Mouse (Mus musculus): ENCODE measurements at regions not wholly inside any gene's neighbourhood (a gene's known extent, or its start where the extent isn't known, plus 50 kb on each side); places are given as distances from the start of the nearest gene placed in this dataset.
"Not testable (repeated sequence)": the region's sequence is repeated elsewhere in the genome, so short reads cannot be mapped to it uniquely, and the experiment has no call there.

GRCm38 (mm10) chr17:94866630-94867029 is 116.8 kb upstream of the Mettl4 start:
- no peak for DNase-seq

- DNase-seq: peak; percentile 72
Observed at GRCm38 (mm10) chr17:94864531-94865318, 114.9 kb upstream of the Mettl4 start.

GRCm38 (mm10) chr17:94854698-94855097 is 104.9 kb upstream of the Mettl4 start:
- DNase-seq: not testable (repeated sequence)

DNA sequence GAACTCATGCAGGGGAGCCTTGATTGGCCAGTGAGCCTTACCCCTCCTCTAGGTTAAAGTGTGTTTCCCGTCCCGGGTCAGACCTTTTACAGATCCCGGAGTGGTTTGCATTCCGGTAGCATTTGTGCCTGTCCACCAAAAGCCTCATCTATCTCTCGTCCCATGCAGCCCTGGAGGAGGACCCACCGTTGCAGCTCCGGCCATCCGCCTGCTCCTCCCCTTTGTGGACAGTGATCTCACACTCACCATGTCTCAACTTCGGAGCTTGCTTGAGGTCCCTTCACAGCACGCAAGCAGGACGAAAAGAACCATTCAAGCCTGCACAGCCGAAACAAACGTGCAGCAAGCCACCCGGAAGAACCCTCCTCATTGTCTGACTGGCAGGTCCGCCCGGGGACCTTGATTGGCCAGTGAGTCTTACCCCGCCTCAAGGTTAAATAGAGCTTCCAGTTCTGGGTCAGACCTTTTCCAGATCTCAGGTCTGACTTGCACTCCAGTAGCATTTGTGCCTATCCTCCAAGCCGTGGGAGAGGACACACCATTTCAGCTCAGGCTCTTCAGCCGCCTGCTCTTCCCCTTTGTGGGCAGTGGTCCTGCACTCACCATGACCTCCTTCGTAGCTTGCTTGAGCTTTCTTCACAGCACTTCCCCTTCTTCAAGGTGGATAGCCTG is 84.8 kb upstream of the Mettl4 start:
- DNase-seq: peak; percentile 84

DNA sequence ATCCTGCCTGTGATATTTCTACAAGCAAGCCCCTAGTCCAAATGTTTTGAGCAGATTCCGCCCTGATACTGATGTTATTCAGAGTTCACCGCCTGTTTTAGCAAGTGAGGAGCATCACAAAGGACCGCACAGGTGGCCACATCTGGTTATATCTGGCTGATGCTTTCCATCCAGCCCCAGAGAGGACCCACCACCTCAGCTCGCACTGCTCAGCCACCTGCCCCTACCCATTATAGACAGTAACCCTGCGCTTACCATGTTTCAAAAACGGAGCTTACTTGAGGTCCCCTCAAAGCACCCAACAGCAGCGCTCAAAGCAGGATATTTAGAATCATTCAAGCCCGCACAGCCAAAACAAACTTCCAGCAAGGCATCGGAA is 84.2 kb upstream of the Mettl4 start:
- DNase-seq: not testable (repeated sequence)

DNA sequence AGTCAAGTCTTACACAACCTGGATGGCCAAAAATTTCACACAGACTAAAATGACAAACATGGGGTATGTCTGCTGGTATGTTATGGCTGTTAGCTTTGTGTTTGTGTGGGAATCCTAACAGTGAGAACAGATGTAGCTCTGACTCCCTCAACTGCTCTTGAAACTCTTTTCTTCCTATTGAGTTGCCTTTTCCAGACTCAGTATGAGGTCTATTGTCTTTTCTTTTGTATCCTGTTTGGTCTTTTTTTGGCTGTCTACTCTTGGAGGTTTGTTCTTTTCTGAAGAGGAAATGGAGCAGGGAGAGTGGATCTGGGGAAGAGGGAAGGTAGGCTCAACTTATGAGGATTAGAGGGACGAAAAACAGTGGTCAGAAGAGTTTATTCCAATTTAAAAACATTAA is 76.6 kb upstream of the Mettl4 start:
- DNase-seq: not testable (repeated sequence)

DNA sequence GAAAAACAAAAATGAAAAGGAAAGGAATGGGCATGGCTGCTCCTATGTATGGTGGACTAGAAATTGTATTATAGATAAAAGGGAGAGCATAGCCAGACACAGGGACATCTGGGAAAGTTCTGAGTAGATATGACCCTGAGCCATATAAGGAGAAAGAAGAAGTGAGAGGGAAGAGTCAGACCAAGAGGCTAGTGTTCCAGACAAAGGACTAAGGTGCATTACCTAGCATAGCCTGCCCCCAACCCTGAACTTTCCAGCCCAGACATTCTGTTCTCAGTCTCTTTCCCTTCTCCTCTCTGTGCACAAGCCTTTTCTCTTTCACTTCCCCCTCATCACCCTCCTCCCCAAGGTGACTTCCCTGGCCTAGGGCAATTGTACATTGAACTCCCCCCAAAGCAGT is 58.9 kb upstream of the Mettl4 start:
- DNase-seq: no peak
